Mouse (Mus musculus) common myeloid progenitor, adult 5-6 weeks (primary cell): ENCODE data around the gene Isg15. TPM values are rescaled to one million over a fixed set of nuclear protein-coding genes. Genes with fewer than 3 reads are reported as not detected.
A peak's percentile ranks its signal among the peaks of the same experiment; 100 is the strongest.

Source experiments
- ATAC-seq: replicated peaks from 2 replicates; pipeline ENCODE4 v1.8.0; 2016; ENCODE audit warnings: low read depth, mild to moderate bottlenecking, moderate TSS enrichment, inconsistent platforms; ENCODE audit not compliant: poor library complexity, severe bottlenecking
- total RNA-seq: library from RNA; stranded (forward); fragments of 200-1000, 187-1606 nt; gene quantifications from 2 replicates; pipeline ENCODE4 v1.2.3, GENCODE M21; 2017

Isg15 gene
- 3.7 TPM in 1 of 2 replicates, not detected in the other for total RNA-seq

DNA sequence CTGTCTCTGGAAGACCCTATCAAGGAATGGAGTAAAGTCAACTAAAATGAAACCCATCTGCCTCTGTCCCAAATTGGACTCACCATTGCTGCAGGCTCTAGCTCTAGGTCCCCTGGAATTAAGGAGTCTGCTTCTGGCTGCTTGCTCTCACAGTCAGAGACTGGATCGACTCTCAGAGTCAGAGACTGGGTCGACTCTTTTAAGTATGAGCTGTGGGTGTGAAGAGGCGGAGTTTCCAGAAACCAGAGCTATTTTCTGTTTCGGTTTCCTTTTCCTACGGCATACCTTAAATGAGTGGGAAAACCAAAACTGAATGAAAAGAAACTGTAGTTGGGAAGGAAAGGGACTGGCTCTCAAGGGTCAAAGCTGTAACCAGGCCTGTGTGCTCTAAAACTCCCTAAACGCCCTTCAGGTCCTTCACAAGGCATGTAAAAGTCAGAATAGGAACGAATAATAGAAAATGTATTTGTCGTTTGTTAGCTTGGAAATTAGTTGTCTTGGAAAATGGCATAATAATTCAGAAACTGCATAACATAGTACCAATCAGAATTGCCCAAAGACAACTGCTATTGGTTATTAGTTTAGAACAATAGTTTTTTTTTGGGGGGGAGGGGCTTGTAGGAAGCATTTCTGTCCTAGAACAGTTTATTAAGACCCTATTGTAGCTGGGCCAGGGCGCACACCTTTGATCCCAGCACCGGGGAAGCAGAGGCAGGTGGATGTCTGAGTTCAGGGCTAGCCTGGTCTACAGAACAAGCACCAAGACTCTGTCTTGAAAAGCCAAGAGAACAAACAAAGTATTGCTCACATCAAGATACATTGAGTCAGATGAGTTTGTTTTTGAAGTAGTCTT lies at the start of gene Isg15:
TSS of gene Isg15 (minus strand) at position 196 of the 853 bp plus-strand sequence.
- ATAC-seq: 0 out of 2 replicates have a peak, but pooled peaks have one; percentile 7

DNA sequence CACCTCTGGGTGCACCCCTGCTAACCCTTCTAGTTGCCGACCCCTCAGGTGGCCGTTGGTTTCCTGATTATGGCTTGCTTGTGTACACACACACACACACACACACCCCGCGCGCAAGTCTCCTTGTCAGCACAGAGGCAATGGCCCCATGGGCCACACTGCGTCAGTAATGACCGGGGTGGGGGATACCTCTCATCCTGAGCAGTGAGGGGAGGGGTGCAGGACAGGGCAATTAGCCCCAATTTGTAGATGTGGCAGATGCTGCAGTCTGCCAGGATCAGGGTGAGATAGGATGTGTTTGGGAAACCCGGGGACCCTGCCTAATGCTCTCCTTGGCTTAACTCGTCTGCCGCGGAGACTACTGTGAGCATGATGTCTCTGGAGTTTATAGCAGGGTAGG lies 48.9 kb upstream of the Isg15 start:
- no peak for ATAC-seq

DNA sequence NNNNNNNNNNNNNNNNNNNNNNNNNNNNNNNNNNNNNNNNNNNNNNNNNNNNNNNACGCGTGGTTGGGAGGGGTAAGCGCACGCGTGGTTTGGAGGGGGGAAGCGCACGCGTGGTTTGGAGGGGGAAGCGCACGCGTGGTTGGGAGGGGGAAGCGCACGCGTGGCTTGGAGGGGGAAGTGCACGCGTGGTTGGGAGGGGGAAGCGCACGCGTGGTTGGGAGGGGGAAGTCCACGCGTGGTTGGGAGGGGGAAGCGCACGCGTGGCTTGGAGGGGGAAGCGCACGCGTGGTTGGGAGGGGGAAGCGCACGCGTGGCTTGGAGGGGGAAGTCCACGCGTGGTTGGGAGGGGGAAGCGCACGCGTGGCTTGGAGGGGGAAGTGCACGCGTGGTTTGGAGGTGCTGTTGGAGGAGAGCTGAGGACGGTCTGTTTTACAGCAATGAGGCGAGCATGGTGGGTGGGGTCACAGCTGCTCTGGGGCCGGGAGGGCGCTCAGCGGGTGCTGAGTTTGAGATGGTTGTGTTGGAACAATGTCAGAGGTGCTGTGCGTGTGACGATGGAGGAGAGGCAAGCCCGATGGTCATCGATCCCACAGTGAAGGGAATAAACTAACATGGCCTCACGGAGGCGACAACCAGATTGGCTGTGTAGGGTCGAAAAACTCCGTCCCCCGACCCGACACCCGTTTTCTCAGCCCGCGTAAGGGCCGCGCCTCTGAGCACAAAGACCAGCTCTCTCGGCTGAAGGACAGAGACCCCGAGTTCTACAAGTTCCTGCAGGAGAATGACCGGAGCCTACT lies 36.2 kb upstream of the Isg15 start:
- ATAC-seq: no peak

DNA sequence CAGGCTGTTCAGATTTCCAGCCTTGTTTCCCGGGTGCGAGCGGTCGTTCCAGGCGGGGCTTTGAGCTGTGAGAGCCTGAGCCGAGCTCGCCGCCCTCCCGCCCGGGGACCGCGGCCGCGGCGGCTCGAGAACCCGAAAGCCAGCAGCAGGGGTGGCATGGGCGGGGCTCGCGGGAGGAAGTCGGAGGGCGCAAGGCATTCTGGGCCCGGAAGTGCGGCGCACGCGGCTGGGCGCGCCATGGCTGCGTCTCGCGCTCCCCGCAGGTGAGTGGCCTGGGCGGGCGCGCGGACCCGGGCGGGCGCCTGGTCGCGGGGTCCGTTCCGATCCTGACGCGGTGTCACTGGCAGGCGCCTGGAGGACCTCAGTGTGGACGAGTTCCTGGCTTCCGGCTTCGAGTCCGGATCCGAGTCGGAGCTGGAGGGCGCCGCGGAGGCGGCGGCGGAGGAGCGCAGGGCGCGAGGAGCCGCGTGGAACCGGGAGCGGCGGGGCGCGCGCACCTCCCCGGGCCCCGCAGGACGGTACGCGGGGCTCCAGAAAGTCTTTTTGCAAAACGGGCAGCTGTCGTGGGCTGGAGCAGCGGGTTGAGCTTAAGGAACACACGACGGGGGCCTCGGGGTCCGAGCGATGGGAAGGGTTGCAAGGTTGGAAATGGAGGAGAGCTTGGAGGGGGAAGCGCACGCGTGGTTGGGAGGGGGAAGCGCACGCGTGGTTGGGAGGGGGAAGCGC lies 35.4 kb upstream of the Isg15 start, which contains the start of gene Noc2l:
TSS of gene Noc2l (plus strand) at position 203 of the 726 bp plus-strand sequence.
- peak; percentile 72 for ATAC-seq

DNA sequence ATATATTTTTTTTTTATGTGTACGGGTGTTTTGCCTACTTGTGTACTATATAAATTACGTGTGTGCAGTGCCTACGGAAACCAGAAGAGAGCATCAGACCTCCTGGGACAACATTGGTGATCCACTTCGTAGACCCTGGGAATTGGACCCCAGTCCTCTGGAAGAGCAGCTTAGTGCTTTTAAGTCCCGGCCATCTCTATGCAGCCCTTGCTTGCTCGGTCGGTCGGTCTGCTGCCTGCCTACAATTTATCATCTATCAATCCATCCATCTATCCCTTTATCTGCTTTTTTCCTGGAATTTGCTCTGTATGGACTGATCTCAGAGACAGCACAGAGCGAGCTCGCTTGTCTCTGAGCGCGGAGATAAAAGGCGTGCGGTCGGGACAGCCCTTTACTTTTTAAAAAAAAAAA lies 34.7 kb upstream of the Isg15 start:
- ATAC-seq: peak; percentile 19; the same call in 1 of the 2 replicates

DNA sequence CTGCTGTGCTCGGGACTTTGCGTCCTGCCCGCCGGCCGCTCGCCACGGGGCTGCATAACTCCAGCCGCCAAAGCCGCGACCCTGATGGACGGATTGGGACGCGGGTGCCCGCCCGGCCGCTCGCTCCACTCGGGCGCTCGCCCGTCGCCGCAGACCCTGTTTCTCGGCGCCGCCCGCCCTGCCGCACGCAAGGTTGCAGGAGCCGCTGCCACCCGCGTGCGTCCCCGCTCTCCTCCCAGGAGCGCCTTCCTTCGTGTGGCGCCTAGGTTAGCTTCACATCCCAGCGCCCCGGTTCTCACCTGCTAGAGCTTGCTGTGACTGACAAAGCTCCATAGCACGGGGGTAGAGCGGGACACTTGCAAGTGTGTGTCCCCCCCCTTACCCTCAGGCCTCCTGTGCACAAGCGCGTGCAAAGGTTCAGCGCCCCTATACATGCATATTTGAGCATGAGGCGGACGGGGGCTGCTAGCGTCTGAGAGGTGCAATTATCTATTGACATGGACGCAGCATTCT lies 34.1 kb upstream of the Isg15 start, which contains the start of gene Plekhn1:
TSS of gene Plekhn1 (minus strand) at position 157 of the 513 bp plus-strand sequence.
- ATAC-seq: peak; percentile 36

DNA sequence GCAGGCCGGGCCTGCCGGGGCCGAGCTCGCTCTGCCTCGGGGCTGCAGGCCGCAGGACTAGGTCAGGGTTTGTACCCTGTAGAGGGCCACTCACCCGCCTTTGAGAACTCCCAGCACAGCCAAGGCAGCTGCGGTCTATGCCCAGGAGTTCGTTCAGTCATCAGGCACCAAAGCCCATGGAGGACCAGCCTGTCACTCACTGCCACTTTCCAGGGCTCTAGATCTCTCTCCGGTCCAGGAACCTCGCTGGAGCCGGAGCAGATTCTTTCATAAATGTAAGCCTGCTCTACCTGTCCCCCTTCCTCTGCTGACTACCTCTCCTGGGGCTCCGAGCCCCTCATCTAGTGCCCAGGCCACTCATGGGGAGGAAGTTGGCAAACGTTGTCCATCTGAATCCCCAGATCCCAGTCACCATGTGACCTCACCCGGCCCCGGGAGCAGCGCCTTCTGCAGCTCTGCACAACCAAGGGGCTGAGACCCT lies 33.4 kb upstream of the Isg15 start:
- 0 out of 2 replicates have a peak, but pooled peaks have one; percentile 3 for ATAC-seq

GRCm38 (mm10) chr4:156228393-156229024 lies 27.9 kb upstream of the Isg15 start:
- peak; percentile 29 for ATAC-seq

DNA sequence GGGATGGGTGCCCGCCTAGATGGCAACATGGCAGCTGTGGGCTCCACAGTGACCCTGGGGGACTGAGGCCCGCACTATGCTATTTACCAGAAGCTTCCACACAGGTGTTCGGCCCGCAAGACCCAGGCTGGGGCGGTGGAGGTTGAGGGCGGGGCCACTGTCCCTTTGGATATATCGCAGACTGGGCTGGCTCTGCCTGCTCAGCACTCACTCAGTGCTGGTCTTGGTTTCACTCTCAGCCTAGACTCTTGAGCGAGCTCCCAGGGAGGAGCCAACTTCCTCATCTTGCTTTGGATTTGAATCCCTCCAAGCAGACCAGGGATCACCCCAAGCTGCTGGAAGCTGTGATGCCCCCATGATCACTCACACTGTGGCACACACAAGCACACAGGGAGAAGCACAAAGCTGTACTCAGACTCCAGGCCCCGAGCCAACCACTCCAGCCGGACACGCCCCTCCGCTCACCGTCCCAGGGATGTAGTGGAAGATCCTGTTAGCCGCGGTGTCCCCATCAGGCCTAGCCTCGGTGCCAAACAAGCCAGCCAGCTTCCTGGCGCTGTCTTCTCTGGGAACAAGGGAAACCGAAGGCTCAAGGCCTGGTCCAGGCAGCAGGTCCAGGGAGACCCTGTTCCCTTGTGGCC lies 27.3 kb upstream of the Isg15 start:
- peak; percentile 34 for ATAC-seq

GRCm38 (mm10) chr4:156224276-156224675 lies 23.7 kb upstream of the Isg15 start:
- ATAC-seq: no peak

DNA sequence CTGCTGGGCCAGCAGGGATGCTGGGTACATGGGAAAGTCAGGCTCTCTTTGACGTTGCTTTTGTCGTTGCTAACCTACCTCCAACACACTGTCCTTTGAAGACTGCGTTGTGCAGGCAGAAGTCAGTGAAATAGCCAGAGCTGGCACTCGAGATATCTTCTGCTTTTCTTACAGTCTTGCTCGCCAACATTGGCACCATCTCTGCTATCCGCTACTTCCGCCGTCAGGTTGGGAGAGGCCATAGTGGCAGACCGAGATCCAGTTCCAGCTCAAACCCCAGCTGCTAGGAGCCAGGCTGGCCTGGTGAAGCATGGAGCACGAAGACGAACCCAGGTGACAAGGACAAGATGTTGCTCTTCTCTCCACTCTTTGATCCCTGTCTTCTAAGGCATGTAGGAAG lies 19.3 kb upstream of the Isg15 start:
- no peak for ATAC-seq

GRCm38 (mm10) chr4:156217838-156218237 lies 17.2 kb upstream of the Isg15 start:
- no peak for ATAC-seq

GRCm38 (mm10) chr4:156217022-156217669 lies 16.5 kb upstream of the Isg15 start:
- no peak for ATAC-seq

DNA sequence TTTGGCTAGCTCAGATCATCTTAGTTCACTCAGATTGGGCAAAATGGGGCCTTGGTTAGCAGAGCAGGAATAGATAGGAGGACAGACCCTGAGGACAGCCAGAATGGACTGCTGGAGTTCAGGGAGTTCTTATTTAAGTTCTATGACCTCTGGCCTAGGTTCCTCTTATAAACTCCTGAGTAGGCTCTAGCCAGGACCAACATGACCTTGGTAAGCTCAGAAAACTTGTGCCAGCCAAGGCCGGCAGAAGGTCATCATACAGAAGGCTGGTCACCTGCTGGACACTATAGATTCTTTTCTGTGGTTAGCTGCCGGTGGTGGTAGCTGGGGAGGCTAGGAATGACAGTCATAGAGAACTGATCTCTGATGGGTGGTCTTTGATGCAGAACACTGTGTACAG lies 15.6 kb upstream of the Isg15 start:
- ATAC-seq: no peak

- no peak for ATAC-seq
These were observed 15.0 kb upstream of the Isg15 start, which contains the start of gene Perm1 for GRCm38 (mm10) chr4:156215649-156216048. TSS of gene Perm1 (plus strand) at chr4:156215868.

- no peak for ATAC-seq
These were observed 12.5 kb upstream of the Isg15 start for GRCm38 (mm10) chr4:156213134-156213533.

GRCm38 (mm10) chr4:156209963-156210635 lies 9.5 kb upstream of the Isg15 start:
- peak; percentile 50 for ATAC-seq

DNA sequence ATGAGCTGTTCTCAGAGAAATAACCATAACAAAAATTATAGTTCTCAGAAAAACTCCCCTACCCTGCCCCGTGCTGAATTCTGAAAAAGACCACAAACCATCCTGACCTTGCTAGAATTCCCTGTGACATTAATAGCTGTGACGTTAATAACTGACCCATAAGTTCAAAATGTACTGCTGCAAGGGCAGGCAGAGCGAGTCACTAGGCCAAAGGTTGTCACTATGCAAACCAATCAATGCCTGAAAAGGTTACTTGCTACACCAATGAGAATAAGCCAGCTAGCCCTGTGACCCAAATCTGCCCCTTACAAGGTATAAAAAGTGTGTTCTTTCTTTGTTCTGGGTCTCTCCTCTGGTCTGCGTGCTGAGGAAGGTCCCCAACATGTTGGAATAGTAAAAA lies 8.3 kb upstream of the Isg15 start:
- no peak for ATAC-seq
